Mouse (Mus musculus) kidney, adult 2 months (tissue): Measurements from ENCODE around the gene Trabd2b.

ENCODE experiments used
- CTCF ChIP-seq: fragments of 200-500 bp; conservative IDR thresholded peaks from 2 replicates; pipeline ENCODE4 v1.5.1; 2011; ENCODE audit warnings: low read depth, mild to moderate bottlenecking, control low read depth, low read length, moderate library complexity, mixed read lengths; ENCODE audit not compliant: insufficient read depth, insufficient read length
- POLR2A ChIP-seq: fragments of 200-500 bp; IDR thresholded peaks from one replicate; pipeline ENCODE4 v1.6.1; 2011; ENCODE audit warnings: low read depth, low read length, control low read depth

- no peak for TF ChIP-seq POLR2A
- TF ChIP-seq CTCF = no peak
Observed at GRCm38 (mm10) chr4:114415925-114416645, 9.6 kb downstream of the Trabd2b start.
